Mouse (Mus musculus): Measurements from ENCODE around the gene Ndufb5. TPM values are rescaled to one million over a fixed set of nuclear protein-coding genes. Genes with fewer than 3 reads are reported as not detected.

Gene Ndufb5
- total and polyA plus RNA-seq, 3 experiments = 213 to 502 (median 241) TPM

GRCm38 (mm10) chr3:32708368-32709231, 28.2 kb upstream of the Ndufb5 start:
- peaks cover 11 to 20% of the 10 kb centered on the region in 2 experiments for H3K36me3 ChIP-seq (ENCODE audit: control insufficient read depth in 1 of 2, insufficient read depth in 2 of 2, low read length in 2 of 2)
- H3K4me1 ChIP-seq (ENCODE audit: control insufficient read depth in 1 of 2, insufficient read depth in 2 of 2, low read length in 2 of 2) = peaks cover 13 to 14% of the 10 kb centered on the region in 2 experiments
- H3K27ac ChIP-seq (ENCODE audit: control insufficient read depth, low read depth, low read length) = peak overlapping the region; percentile 87
- TF ChIP-seq MYC (IDR thresholded peaks at IDR 0.05; ENCODE audit: low read depth, low read length) (peak; percentile 32; the same call in 1 of the 2 replicates), ZMIZ1 (IDR thresholded peaks at IDR 0.05; ENCODE audit: low read depth, low read length) (no peak), TCF12 (IDR thresholded peaks at IDR 0.05; ENCODE audit: low read depth, low read length) (peak; percentile 26; the same call in 1 of the 2 replicates), MXI1 (IDR thresholded peaks at IDR 0.05; ENCODE audit: low read depth, low read length) (peak; percentile 82), KAT2A (conservative IDR thresholded peaks at IDR 0.05; ENCODE audit: low read depth, low read length) (peak; percentile 65), E2F4 (IDR thresholded peaks at IDR 0.05; ENCODE audit: borderline replicate concordance, low read depth, low read length) (peak; percentile 72; the same call in 1 of the 2 replicates), GATA1 (IDR thresholded peaks at IDR 0.05; ENCODE audit: low read depth, low read length) (no peak), CHD2 (IDR thresholded peaks at IDR 0.05; ENCODE audit: low read length) (peak; percentile 77), CTCF (IDR thresholded peaks at IDR 0.05 in 2 of 3, conservative IDR thresholded peaks at IDR 0.05 in 1 of 3; ENCODE audit: control insufficient read depth in 1 of 3, insufficient read depth in 1 of 3, low read depth in 2 of 3, low read length in 3 of 3, poor library complexity in 1 of 3, severe bottlenecking in 1 of 3) (0 out of 6 replicates have a peak, but pooled peaks of 1 of the 3 experiments have one; percentile 4), POLR2A (IDR thresholded peaks at IDR 0.05; ENCODE audit: control insufficient read depth in 1 of 2, insufficient read depth in 1 of 2, low read depth in 1 of 2, low read length in 2 of 2, poor library complexity in 1 of 2) (peak; percentile 76; a peak in 3 of 4 replicates), GABPA (IDR thresholded peaks at IDR 0.05; ENCODE audit: low read depth, low read length) (0 out of 2 replicates have a peak, but pooled peaks have one; percentile 23), SMC3 (IDR thresholded peaks at IDR 0.05; ENCODE audit: low read depth, low read length) (no peak), HCFC1 (IDR thresholded peaks at IDR 0.05; ENCODE audit: low read depth, low read length) (peak; percentile 86), MAZ (IDR thresholded peaks at IDR 0.05; ENCODE audit: low read depth, low read length) (no peak; the same call in 1 of the 2 replicates), SIN3A (IDR thresholded peaks at IDR 0.05; ENCODE audit: low read length) (peak; percentile 79), MAX (IDR thresholded peaks at IDR 0.05; ENCODE audit: low read length) (peak; percentile 68), NELFE (IDR thresholded peaks at IDR 0.05; ENCODE audit: low read depth, low read length) (peak; percentile 69)
- no peaks in the 10 kb centered on the region for H3K27me3 ChIP-seq (ENCODE audit: control insufficient read depth in 1 of 2, insufficient read depth in 2 of 2, low read length in 2 of 2)
- H3K4me3 ChIP-seq (ENCODE audit: control insufficient read depth in 1 of 2, insufficient read depth in 1 of 2, low read depth in 2 of 2, low read length in 2 of 2) = peak overlapping the region; percentile 85 to 97
- peaks cover 22% of the 10 kb centered on the region for H3K79me2 ChIP-seq (ENCODE audit: control insufficient read depth, insufficient read depth, low read length, poor library complexity)
- no peaks in the 10 kb centered on the region for H3K9me3 ChIP-seq (replicated peaks; ENCODE audit: insufficient read depth, low read length)
- H3K9ac ChIP-seq (ENCODE audit: control insufficient read depth, low read depth, low read length, poor library complexity, severe bottlenecking) = peak overlapping the region; percentile 97
- DNase-seq (ENCODE audit: low read depth, low spot score) = peak; percentile 100

DNA sequence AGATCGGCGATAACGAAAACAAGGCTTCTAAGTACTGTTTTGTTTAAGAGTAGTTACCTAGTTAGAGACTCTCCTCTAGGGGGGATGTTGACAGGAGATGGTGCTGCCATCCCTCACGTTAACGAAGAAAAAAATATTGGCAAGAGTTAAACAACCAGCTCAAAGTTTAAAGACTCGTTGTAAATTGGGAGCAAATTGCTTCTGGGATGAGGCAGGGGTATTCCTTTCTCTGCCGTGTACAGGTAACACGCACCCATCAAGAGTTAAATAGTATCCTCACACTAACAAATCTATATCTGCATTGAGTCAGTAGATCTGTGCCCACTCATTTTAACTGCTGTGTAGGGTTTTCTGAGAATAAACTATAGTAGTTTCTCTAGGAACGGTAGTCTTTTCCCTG, 27.4 kb upstream of the Ndufb5 start:
- peaks cover 16 to 20% of the 10 kb centered on the region in 2 experiments for H3K36me3 ChIP-seq (ENCODE audit: control insufficient read depth in 1 of 2, insufficient read depth in 2 of 2, low read length in 2 of 2)
- peaks cover 22% of the 10 kb centered on the region for H3K79me2 ChIP-seq (ENCODE audit: control insufficient read depth, insufficient read depth, low read length, poor library complexity)
- no peak for DNase-seq (ENCODE audit: low read depth, low spot score)
- TF ChIP-seq GATA1 (IDR thresholded peaks at IDR 0.05; ENCODE audit: low read depth, low read length) (no peak), EP300 (IDR thresholded peaks at IDR 0.05; ENCODE audit: low read depth in 1 of 2, low read length in 2 of 2) (peak in 1 of 2 experiments; percentile 35; a peak in 1 of 4 replicates)
- peaks cover 13 to 14% of the 10 kb centered on the region in 2 experiments for H3K4me1 ChIP-seq (ENCODE audit: control insufficient read depth in 1 of 2, insufficient read depth in 2 of 2, low read length in 2 of 2)
- no peaks in the 10 kb centered on the region for H3K9me3 ChIP-seq (replicated peaks; ENCODE audit: insufficient read depth, low read length)
- H3K27ac ChIP-seq (ENCODE audit: control insufficient read depth, low read depth, low read length) = peak overlapping the region; percentile 87
- H3K27me3 ChIP-seq (ENCODE audit: control insufficient read depth in 1 of 2, insufficient read depth in 2 of 2, low read length in 2 of 2) = no peaks in the 10 kb centered on the region
- peak overlapping the region; percentile 97 for H3K9ac ChIP-seq (ENCODE audit: control insufficient read depth, low read depth, low read length, poor library complexity, severe bottlenecking)
- peak overlapping the region; percentile 85 to 97 for H3K4me3 ChIP-seq (ENCODE audit: control insufficient read depth in 1 of 2, insufficient read depth in 1 of 2, low read depth in 2 of 2, low read length in 2 of 2)

All from MEL (cell line).